Mouse (Mus musculus) forebrain, embryonic 10.5 days (tissue): ENCODE results near the gene Serpinb9b. TPM values are rescaled to one million over a fixed set of nuclear protein-coding genes. Genes with fewer than 3 reads are reported as not detected.

ENCODE experiments used
- DNase-seq: peaks from one replicate; pipeline ENCODE4 v3.0.0-alpha.2; 2017; ENCODE audit warnings: low spot score; ENCODE audit errors: extremely low spot score
- H3K27ac ChIP-seq: fragments of 300-500 bp; sonication (generic); 2 replicates; pipeline ENCODE4 v1.5.1; 2016; ENCODE audit warnings: mild to moderate bottlenecking
- H3K27me3 ChIP-seq: fragments of 300-500 bp; sonication (generic); 2 replicates; pipeline ENCODE4 v1.6.1; 2016; ENCODE audit warnings: mild to moderate bottlenecking; ENCODE audit not compliant: poor library complexity, severe bottlenecking
- H3K36me3 ChIP-seq: fragments of 300-500 bp; sonication (generic); replicated peaks from 2 replicates; pipeline ENCODE4 v1.6.1; 2016; ENCODE audit warnings: mild to moderate bottlenecking, moderate library complexity
- H3K4me1 ChIP-seq: fragments of 300-500 bp; sonication (generic); 2 replicates; pipeline ENCODE4 v1.6.1; 2016
- H3K4me3 ChIP-seq: fragments of 300-500 bp; sonication (generic); 2 replicates; pipeline ENCODE4 v1.5.1; 2016; ENCODE audit warnings: mild to moderate bottlenecking, moderate library complexity
- H3K9me3 ChIP-seq: fragments of 300-500 bp; sonication (generic); 2 replicates; pipeline ENCODE4 v1.6.1; 2016; ENCODE audit warnings: mild to moderate bottlenecking, moderate library complexity
- WGBS: fragments of 180-500 bp; shearing (Covaris S2); methylation state at CpG from one replicate; pipeline ENCODE4 v1.1.7; 2016; 5-methylcytosine and 5-hydroxymethylcytosine counted together
- polyA plus RNA-seq: library from polyadenylated mRNA; unstranded; fragments of >200 nt; fragmentation: Nextera tagmentation; extraction: Ambion mirVana; gene quantifications from 2 replicates; pipeline ENCODE4 v1.2.1, GENCODE M21; 2016

The Serpinb9b gene
- not detected in 2 replicates for polyA plus RNA-seq

GRCm38 (mm10) chr13:33027244-33027643, at the start of gene Serpinb9b:
TSS of gene Serpinb9b (plus strand) at chr13:33027416.
- H3K27ac ChIP-seq: no peak within 1 kb of the TSS
- H3K9me3 ChIP-seq: no peaks in the 10 kb centered on the region
- 83% methylated on average over 2 of the region's 2 CpGs for WGBS
- no peak within 1 kb of the TSS for H3K4me3 ChIP-seq
- H3K27me3 ChIP-seq: no peaks in the 10 kb centered on the region
- DNase-seq: no peak
- H3K4me1 ChIP-seq: no peaks in the 10 kb centered on the region
- H3K36me3 ChIP-seq: no peaks in the 10 kb centered on the region

GRCm38 (mm10) chr13:32982556-32983042, 44.6 kb upstream of the Serpinb9b start:
- WGBS: 84% methylated on average over 4 of the region's 4 CpGs
- H3K36me3 ChIP-seq: no peaks in the 10 kb centered on the region
- no peak for DNase-seq
- H3K9me3 ChIP-seq: no peaks in the 10 kb centered on the region
- no peaks in the 10 kb centered on the region for H3K4me1 ChIP-seq
- no peak overlapping the region for H3K27ac ChIP-seq
- no peaks in the 10 kb centered on the region for H3K27me3 ChIP-seq
- no peak overlapping the region for H3K4me3 ChIP-seq

- Histone ChIP-seq H3K36me3 (no peaks in the 10 kb centered on the region), H3K4me3 (no peak overlapping the region), H3K27ac (no peak overlapping the region), H3K9me3 (no peaks in the 10 kb centered on the region), H3K27me3 (no peaks in the 10 kb centered on the region), H3K4me1 (no peaks in the 10 kb centered on the region)
- no peak for DNase-seq
Observed at GRCm38 (mm10) chr13:32986256-32986655, 41.0 kb upstream of the Serpinb9b start.

- Histone ChIP-seq H3K27me3 (no peaks in the 10 kb centered on the region), H3K27ac (no peak overlapping the region), H3K36me3 (no peaks in the 10 kb centered on the region), H3K4me1 (no peaks in the 10 kb centered on the region), H3K4me3 (no peak overlapping the region), H3K9me3 (peaks cover 4% of the 10 kb centered on the region)
- 84% methylated on average over 10 of the region's 10 CpGs for WGBS
- no peak for DNase-seq
Observed at GRCm38 (mm10) chr13:32993152-32993893, 33.9 kb upstream of the Serpinb9b start.

GRCm38 (mm10) chr13:32993894-32994242, 33.3 kb upstream of the Serpinb9b start:
- no peaks in the 10 kb centered on the region for H3K36me3 ChIP-seq
- no peak overlapping the region for H3K4me3 ChIP-seq
- peaks cover 4% of the 10 kb centered on the region for H3K9me3 ChIP-seq
- no peak overlapping the region for H3K27ac ChIP-seq
- no peak for DNase-seq
- no peaks in the 10 kb centered on the region for H3K4me1 ChIP-seq
- H3K27me3 ChIP-seq: no peaks in the 10 kb centered on the region
- 79% methylated on average over 2 of the region's 2 CpGs for WGBS

GRCm38 (mm10) chr13:32995051-32995450, 32.2 kb upstream of the Serpinb9b start:
- no peaks in the 10 kb centered on the region for H3K4me1 ChIP-seq
- peaks cover 4% of the 10 kb centered on the region for H3K9me3 ChIP-seq
- DNase-seq: no peak
- WGBS: 75% methylated on average over 4 of the region's 4 CpGs
- H3K36me3 ChIP-seq: no peaks in the 10 kb centered on the region
- H3K27me3 ChIP-seq: no peaks in the 10 kb centered on the region
- H3K27ac ChIP-seq: no peak overlapping the region
- H3K4me3 ChIP-seq: no peak overlapping the region

- 90% methylated on average over 5 of the region's 5 CpGs for WGBS
Observed at GRCm38 (mm10) chr13:33001341-33001740, 25.9 kb upstream of the Serpinb9b start.

GRCm38 (mm10) chr13:33002950-33003349, 24.3 kb upstream of the Serpinb9b start, which contains the start of gene Serpinb9:
TSS of gene Serpinb9 (plus strand) at chr13:33003250.
- H3K27ac ChIP-seq: peak within 1 kb of the TSS; percentile 72; the same call in 1 of the 2 replicates
- no peaks in the 10 kb centered on the region for H3K27me3 ChIP-seq
- H3K9me3 ChIP-seq: no peaks in the 10 kb centered on the region
- peaks cover 9% of the 10 kb centered on the region for H3K4me1 ChIP-seq
- no peak for DNase-seq
- no peaks in the 10 kb centered on the region for H3K36me3 ChIP-seq
- 80% methylated on average over 3 of the region's 3 CpGs for WGBS
- H3K4me3 ChIP-seq: peak within 1 kb of the TSS; percentile 36

More at GRCm38 (mm10) chr13:33001341-33001740, 25.9 kb upstream of the Serpinb9b start:
- H3K9me3 ChIP-seq: no peaks in the 10 kb centered on the region
- DNase-seq: no peak
- H3K27ac ChIP-seq: no peak overlapping the region
- H3K4me3 ChIP-seq: no peak overlapping the region
- H3K27me3 ChIP-seq: no peaks in the 10 kb centered on the region
- no peaks in the 10 kb centered on the region for H3K36me3 ChIP-seq
- H3K4me1 ChIP-seq: peaks cover 9% of the 10 kb centered on the region

GRCm38 (mm10) chr13:33003523-33004413, 23.4 kb upstream of the Serpinb9b start:
- Histone ChIP-seq H3K4me1 (peaks cover 9% of the 10 kb centered on the region), H3K27me3 (no peaks in the 10 kb centered on the region), H3K36me3 (no peaks in the 10 kb centered on the region), H3K27ac (peak overlapping the region; percentile 72), H3K9me3 (no peaks in the 10 kb centered on the region), H3K4me3 (peak overlapping the region; percentile 36)
- 79% methylated on average over 9 of the region's 9 CpGs for WGBS
- DNase-seq: no peak

- 24% methylated on average over 12 of the region's 12 CpGs for WGBS
- H3K9me3 ChIP-seq: no peaks in the 10 kb centered on the region
- peak; percentile 50 for DNase-seq
- H3K4me1 ChIP-seq: peaks cover 9% of the 10 kb centered on the region
- no peaks in the 10 kb centered on the region for H3K27me3 ChIP-seq
- H3K27ac ChIP-seq: peak overlapping the region; percentile 72
- peak overlapping the region; percentile 36 for H3K4me3 ChIP-seq
- H3K36me3 ChIP-seq: no peaks in the 10 kb centered on the region
Observed at GRCm38 (mm10) chr13:33004414-33005105, 22.7 kb upstream of the Serpinb9b start.

GRCm38 (mm10) chr13:33005501-33006075, 21.6 kb upstream of the Serpinb9b start:
- WGBS: 80% methylated on average over 2 of the region's 2 CpGs
- H3K36me3 ChIP-seq: no peaks in the 10 kb centered on the region
- no peak for DNase-seq

GRCm38 (mm10) chr13:33006555-33006954, 20.7 kb upstream of the Serpinb9b start:
- Histone ChIP-seq H3K36me3 (no peaks in the 10 kb centered on the region), H3K27ac (no peak overlapping the region), H3K4me1 (peaks cover 9% of the 10 kb centered on the region), H3K27me3 (no peaks in the 10 kb centered on the region), H3K4me3 (no peak overlapping the region), H3K9me3 (no peaks in the 10 kb centered on the region)
- WGBS: 84% methylated on average over 3 of the region's 3 CpGs
- no peak for DNase-seq

More at GRCm38 (mm10) chr13:33005501-33006075, 21.6 kb upstream of the Serpinb9b start:
- Histone ChIP-seq H3K4me1 (peaks cover 9% of the 10 kb centered on the region), H3K9me3 (no peaks in the 10 kb centered on the region), H3K27me3 (no peaks in the 10 kb centered on the region), H3K27ac (no peak overlapping the region), H3K4me3 (no peak overlapping the region)
